Mouse (Mus musculus) ES-Bruce4 (cell line): ENCODE measurements around the gene Hemk1. TPM values are rescaled to one million over a fixed set of nuclear protein-coding genes. Genes with fewer than 3 reads are reported as not detected.

Experiments
- H3K27ac ChIP-seq: 2 replicates; pipeline ENCODE4 v1.5.1; 2012; ENCODE audit warnings: low read length, inconsistent platforms; ENCODE audit not compliant: insufficient read depth
- H3K27me3 ChIP-seq: 2 replicates; pipeline ENCODE4 v1.6.1; 2012; ENCODE audit warnings: mild to moderate bottlenecking, low read length, inconsistent platforms; ENCODE audit not compliant: control insufficient read depth, poor library complexity, insufficient read depth, severe bottlenecking
- H3K36me3 ChIP-seq: 2 replicates; pipeline ENCODE4 v1.6.1; 2012; ENCODE audit warnings: inconsistent platforms, mild to moderate bottlenecking, low read length, moderate library complexity; ENCODE audit not compliant: control insufficient read depth, poor library complexity, insufficient read depth, severe bottlenecking
- H3K4me1 ChIP-seq: one replicate; pipeline ENCODE4 v1.8.1; 2011; ENCODE audit warnings: low read length; ENCODE audit not compliant: control insufficient read depth, insufficient read depth
- H3K4me3 ChIP-seq: 2 replicates; pipeline ENCODE4 v1.5.1; 2011; ENCODE audit warnings: low read depth, mild to moderate bottlenecking, low read length
- H3K9ac ChIP-seq: 2 replicates; pipeline ENCODE4 v1.6.1; 2012; ENCODE audit warnings: low read depth, mild to moderate bottlenecking, inconsistent platforms; ENCODE audit not compliant: poor library complexity, severe bottlenecking
- H3K9me3 ChIP-seq: replicated peaks from 2 replicates; pipeline ENCODE4 v1.6.1; 2012; ENCODE audit warnings: mild to moderate bottlenecking, low read length, inconsistent platforms; ENCODE audit not compliant: control insufficient read depth, poor library complexity, insufficient read depth, severe bottlenecking
- CTCF ChIP-seq: IDR thresholded peaks from one replicate; pipeline ENCODE4 v1.8.1; 2011; ENCODE audit warnings: low read depth, low read length
- EP300 ChIP-seq: IDR thresholded peaks from 2 replicates; pipeline ENCODE4 v1.6.1; 2011; ENCODE audit warnings: low read depth, low read length; ENCODE audit not compliant: insufficient read depth
- POLR2A ChIP-seq: IDR thresholded peaks from one replicate; pipeline ENCODE4 v1.8.1; 2011; ENCODE audit warnings: low read length; ENCODE audit not compliant: insufficient read depth
- polyA plus RNA-seq: library from polyadenylated mRNA; stranded (reverse); fragments of >200 nt; gene quantifications from 2 replicates; pipeline ENCODE4 v1.2.4, GENCODE M21; 2011; ENCODE audit warnings: low read depth; ENCODE audit not compliant: missing spikeins, insufficient read depth, insufficient read length

Gene Hemk1
- polyA plus RNA-seq, 1 experiment: 11.0 TPM

DNA sequence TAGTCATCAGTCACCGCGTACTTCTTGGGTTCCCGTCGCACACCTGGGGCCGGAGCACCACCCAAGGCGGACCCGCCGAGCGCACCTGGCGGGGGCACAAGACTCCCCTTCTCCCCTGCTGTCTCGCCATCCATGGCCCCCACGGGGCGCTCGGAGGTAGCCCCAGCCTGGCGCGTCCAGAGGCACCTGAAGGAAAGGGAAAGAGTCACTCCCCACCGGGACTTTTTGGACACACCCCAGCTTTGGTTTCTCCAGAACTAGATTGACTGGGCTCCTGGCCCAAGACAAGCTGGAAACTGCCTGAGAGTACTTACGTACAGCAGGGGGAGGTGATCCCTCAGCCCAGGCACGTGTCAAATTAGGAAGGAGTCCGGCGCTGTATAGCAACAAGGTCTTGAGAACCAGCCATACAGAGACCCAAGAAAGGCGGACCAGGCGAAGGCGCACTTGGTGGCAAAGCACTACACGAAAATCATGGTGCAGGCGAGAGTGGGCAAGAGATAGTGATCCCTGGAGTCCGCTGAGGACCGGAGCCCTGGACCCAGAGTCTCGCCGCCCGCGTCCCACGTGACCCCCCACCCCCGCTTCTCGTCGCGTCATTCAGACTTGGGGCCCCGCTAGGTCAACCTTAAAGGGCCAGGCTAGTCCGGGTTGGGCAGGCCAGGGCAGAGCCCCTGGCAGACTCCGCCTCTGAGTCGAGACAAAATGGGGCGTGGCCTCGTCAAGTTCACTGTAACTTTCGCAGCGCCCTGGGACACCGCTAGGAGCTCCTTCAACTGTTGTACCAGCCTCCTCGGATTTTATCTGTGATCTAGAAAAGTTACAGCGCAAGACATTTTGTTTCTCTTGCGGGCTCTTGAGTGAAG is 48.7 kb downstream of the Hemk1 start, which contains the start of gene Mapkapk3:
Gene Mapkapk3 (minus strand): TSS at position 667 of the 866 bp plus-strand sequence.
- Histone ChIP-seq H3K27ac (peak within 1 kb of the TSS; percentile 59), H3K9ac (peak within 1 kb of the TSS; percentile 74), H3K27me3 (no peaks in the 10 kb centered on the region), H3K36me3 (no peaks in the 10 kb centered on the region), H3K4me3 (peak within 1 kb of the TSS; percentile 86), H3K4me1 (peaks cover 11% of the 10 kb centered on the region), H3K9me3 (no peaks in the 10 kb centered on the region)
- no peak for TF ChIP-seq CTCF
- no peak for TF ChIP-seq POLR2A
- TF ChIP-seq EP300: 0 out of 2 replicates have a peak, but pooled peaks have one; percentile 41

DNA sequence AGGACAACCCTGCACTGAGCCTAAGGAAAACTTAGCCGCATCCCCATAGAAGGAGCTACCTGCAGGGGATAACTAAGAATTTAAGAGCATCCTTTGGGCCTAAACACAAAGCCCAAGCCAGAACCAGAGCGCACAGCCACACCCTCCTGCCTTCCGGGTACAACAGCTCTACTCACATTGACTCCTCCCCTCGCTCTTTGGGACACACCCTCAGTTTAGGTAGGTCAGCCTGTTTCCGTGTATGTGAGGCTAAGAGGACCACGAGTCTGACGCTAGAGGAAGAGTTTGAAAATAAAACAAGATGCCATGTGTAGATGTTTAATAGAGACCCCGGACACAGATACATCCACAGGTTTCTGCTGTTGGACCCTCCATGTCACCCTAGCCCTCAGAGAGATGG is 49.4 kb downstream of the Hemk1 start:
- TF ChIP-seq EP300: peak; percentile 62; the same call in 1 of the 2 replicates
- TF ChIP-seq CTCF: no peak
- TF ChIP-seq POLR2A: peak; percentile 69
- Histone ChIP-seq H3K27ac (peak overlapping the region; percentile 59), H3K4me3 (peak overlapping the region; percentile 86), H3K9me3 (no peaks in the 10 kb centered on the region), H3K9ac (peak overlapping the region; percentile 74), H3K36me3 (no peaks in the 10 kb centered on the region), H3K4me1 (peaks cover 11% of the 10 kb centered on the region), H3K27me3 (no peaks in the 10 kb centered on the region)

DNA sequence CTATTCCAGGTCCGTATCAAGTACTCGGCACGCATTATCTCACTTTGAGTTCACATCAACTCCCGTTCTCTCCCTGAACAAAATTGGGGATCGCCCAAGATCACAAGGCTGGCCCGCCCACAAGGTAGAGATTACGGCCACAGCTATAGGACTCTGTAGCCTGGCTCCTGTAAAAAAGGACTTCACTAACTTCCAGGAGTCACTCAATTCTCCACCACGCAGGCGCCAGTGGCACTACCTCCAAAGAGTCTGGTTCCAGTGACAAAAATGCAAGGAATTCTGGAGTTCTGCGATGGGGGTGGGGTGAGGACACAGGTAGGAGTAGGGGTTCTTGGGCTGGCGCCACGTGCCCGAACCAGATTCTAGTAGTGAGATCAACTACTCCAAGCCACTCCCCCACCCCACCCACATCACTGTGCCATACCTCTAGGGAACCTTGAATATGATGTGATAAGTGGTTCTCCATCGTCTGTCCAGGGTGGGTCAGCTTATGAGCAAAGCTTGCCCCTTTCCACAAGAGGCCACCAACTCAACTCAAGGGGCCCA is 50.0 kb downstream of the Hemk1 start:
- no peaks in the 10 kb centered on the region for H3K36me3 ChIP-seq
- H3K4me1 ChIP-seq: peaks cover 11% of the 10 kb centered on the region
- peak overlapping the region; percentile 86 for H3K4me3 ChIP-seq
- H3K9me3 ChIP-seq: no peaks in the 10 kb centered on the region
- TF ChIP-seq POLR2A (no peak), CTCF (no peak), EP300 (no peak)
- H3K27me3 ChIP-seq: no peaks in the 10 kb centered on the region
- peak overlapping the region; percentile 20 for H3K9ac ChIP-seq
- H3K27ac ChIP-seq: peak overlapping the region; percentile 48

DNA sequence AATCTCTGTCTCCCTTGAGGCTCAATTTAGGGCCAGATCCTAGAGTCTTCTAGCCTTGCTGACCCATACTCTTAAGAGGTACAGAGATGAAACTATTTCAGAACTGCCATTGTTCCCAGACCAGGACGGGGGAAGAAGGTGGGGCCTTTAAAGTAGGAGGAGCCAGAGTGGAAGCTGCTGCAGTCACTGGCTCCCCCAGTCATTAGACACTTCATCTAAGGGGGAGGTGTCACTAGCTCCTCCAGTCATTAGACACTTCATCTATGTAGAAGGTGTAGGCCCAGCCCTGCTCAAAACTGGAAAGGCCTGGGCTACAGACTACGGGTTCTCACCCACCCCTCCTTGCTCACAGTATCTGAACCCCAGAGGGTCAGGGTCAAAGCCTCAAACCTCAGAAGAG is 50.9 kb downstream of the Hemk1 start:
- H3K9me3 ChIP-seq: no peaks in the 10 kb centered on the region
- H3K4me1 ChIP-seq: peaks cover 11% of the 10 kb centered on the region
- H3K36me3 ChIP-seq: no peaks in the 10 kb centered on the region
- TF ChIP-seq CTCF: no peak
- TF ChIP-seq POLR2A: no peak
- no peak for TF ChIP-seq EP300
- H3K4me3 ChIP-seq: no peak overlapping the region
- no peaks in the 10 kb centered on the region for H3K27me3 ChIP-seq
- H3K27ac ChIP-seq: 0 out of 2 replicates have a peak overlapping the region, but pooled peaks have one; percentile 48
- H3K9ac ChIP-seq: no peak overlapping the region

DNA sequence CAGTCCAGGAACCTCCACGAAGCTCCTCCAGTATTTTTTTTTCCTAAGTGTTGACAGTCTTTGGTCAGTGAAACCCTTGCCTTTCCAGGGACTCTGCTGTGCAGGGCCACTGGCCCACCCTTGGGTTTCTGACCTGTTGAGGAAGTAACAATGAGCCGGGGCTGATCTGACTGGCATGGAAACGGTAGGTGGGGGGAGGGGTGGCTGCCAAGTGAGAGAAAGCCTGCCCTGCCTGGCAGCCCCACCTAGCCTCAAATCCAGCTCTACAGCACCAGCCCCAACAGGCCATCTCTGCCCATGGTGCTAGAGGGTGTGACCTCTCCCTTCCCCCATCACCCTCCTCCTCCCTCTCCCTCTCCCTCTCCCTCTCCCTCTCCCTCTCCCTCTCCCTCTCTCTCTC is 53.1 kb downstream of the Hemk1 start:
- no peaks in the 10 kb centered on the region for H3K36me3 ChIP-seq
- no peak overlapping the region for H3K9ac ChIP-seq
- H3K4me1 ChIP-seq: peaks cover 15% of the 10 kb centered on the region
- H3K9me3 ChIP-seq: no peaks in the 10 kb centered on the region
- H3K4me3 ChIP-seq: no peak overlapping the region
- H3K27ac ChIP-seq: 0 out of 2 replicates have a peak overlapping the region, but pooled peaks have one; percentile 26
- no peak for TF ChIP-seq EP300
- no peak for TF ChIP-seq POLR2A
- TF ChIP-seq CTCF: no peak
- no peaks in the 10 kb centered on the region for H3K27me3 ChIP-seq

DNA sequence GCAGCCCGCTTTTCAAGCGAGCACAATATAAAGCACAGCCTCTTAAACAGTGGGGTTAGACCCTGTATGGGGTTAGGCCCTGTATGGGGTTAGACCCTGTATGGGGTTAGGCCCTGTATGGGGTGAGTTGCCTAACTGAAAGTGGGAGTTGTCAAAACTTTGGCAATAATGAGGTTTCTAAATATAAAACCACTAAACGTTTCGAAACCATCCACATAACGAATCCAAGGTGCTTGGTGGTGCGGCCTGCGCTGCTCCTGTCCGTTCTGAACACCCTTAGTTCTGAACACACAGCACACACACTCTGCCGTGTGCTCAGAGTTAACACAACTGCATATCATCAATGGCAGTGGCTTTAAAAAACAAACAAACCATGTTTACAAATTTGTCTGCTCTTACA is 55.2 kb downstream of the Hemk1 start:
- TF ChIP-seq POLR2A (no peak), CTCF (no peak), EP300 (no peak)
- peaks cover 19% of the 10 kb centered on the region for H3K4me1 ChIP-seq
- no peak overlapping the region for H3K27ac ChIP-seq
- no peaks in the 10 kb centered on the region for H3K9me3 ChIP-seq
- H3K27me3 ChIP-seq: no peaks in the 10 kb centered on the region
- H3K4me3 ChIP-seq: no peak overlapping the region
- no peaks in the 10 kb centered on the region for H3K36me3 ChIP-seq
- H3K9ac ChIP-seq: no peak overlapping the region
